11 mouse cellular contexts compared by ENCODE assay signal in genomic region chr4:40777116-40777515, GRCm38 (mm10). TPM values are rescaled to one million over a fixed set of nuclear protein-coding genes. Genes with fewer than 3 reads are reported as not detected.
A peak's percentile ranks its signal among the peaks of the same experiment; 100 is the strongest.
DNase-seq lines count a peak whose midpoint lies in the region; ATAC-seq and TF ChIP-seq lines count a peak whose summit lies in the region.
"Had no signal": no experiment of that assay in that cellular context is flagged by ENCODE, and none has a peak within 500 bp of the region (broad histone marks: within the 10 kb centered on the region; RNA-seq: fewer than 3 reads in every experiment).

No protein-coding gene starts in this region.

- H3K9me3 ChIP-seq in ES-E14 (ENCODE audit: control insufficient read depth, insufficient read depth, low read depth, low read length), result no peaks in the 10 kb centered on the region
- H3K9me3 ChIP-seq in embryonic facial prominence, embryonic 14.5 days (ENCODE audit: control insufficient read depth, low read length), result no peaks in the 10 kb centered on the region
- H3K9me3 ChIP-seq in hindbrain, embryonic 14.5 days (ENCODE audit: control insufficient read depth, low read length), result no peaks in the 10 kb centered on the region
- H3K9me3 ChIP-seq: heart, embryonic 10.5 days; neural tube, embryonic 13.5 days had no signal

- in situ Hi-C loops in ES-E14 (cut with MboI; ENCODE audit: low sequenced_read_pairs in 2 of 2, unreplicated experiment in 2 of 2), result loop anchor here in 1 of 2 experiments (5.0 kb wide), 1 partner anchor 120 kb away; no protein-coding TSS in a partner anchor

- no peak overlapping the region for H3K4me2 ChIP-seq in embryonic facial prominence, embryonic 14.5 days (ENCODE audit: low read depth, low read length)
- H3K4me2 ChIP-seq in hindbrain, embryonic 14.5 days (replicated peaks), result no peak overlapping the region
- H3K4me2 ChIP-seq: neural tube, embryonic 13.5 days had no signal

- H3K4me1 ChIP-seq in ES-E14 (ENCODE audit: control insufficient read depth in 2 of 2, insufficient read depth in 2 of 2, low read length in 2 of 2, poor library complexity in 1 of 2), result peaks cover 13 to 29% of the 10 kb centered on the region in 2 experiments
- H3K4me1 ChIP-seq in embryonic facial prominence, embryonic 14.5 days (ENCODE audit: control insufficient read depth, insufficient read depth, low read length), result peaks cover 29% of the 10 kb centered on the region
- H3K4me1 ChIP-seq in hindbrain, embryonic 14.5 days (replicated peaks; ENCODE audit: control insufficient read depth, insufficient read depth, low read length), result peaks cover 4% of the 10 kb centered on the region; the same call in 1 of the 2 replicates

- H3K36me3 ChIP-seq in ES-E14 (ENCODE audit: control insufficient read depth, insufficient read depth, low read length, poor library complexity, severe bottlenecking), result no peaks in the 10 kb centered on the region
- no peaks in the 10 kb centered on the region for H3K36me3 ChIP-seq in embryonic facial prominence, embryonic 14.5 days (ENCODE audit: control insufficient read depth, insufficient read depth, low read length)
- no peaks in the 10 kb centered on the region for H3K36me3 ChIP-seq in hindbrain, embryonic 14.5 days (replicated peaks; ENCODE audit: control insufficient read depth, insufficient read depth)
- H3K36me3 ChIP-seq: heart, embryonic 10.5 days; neural tube, embryonic 13.5 days had no signal

- intact Hi-C loops in left cerebral cortex, adult 2 months (cut with DNase I), result no loop called here

- H3K4me3 ChIP-seq in left cerebral cortex, adult 2 months, result no peak overlapping the region
- H3K4me3 ChIP-seq in ES-E14 (ENCODE audit: insufficient read depth in 1 of 2, low read depth in 1 of 2, low read length in 2 of 2, poor library complexity in 1 of 2, severe bottlenecking in 1 of 2), result no peak overlapping the region
- H3K4me3 ChIP-seq in embryonic facial prominence, embryonic 14.5 days (ENCODE audit: low read depth, low read length), result no peak overlapping the region
- H3K4me3 ChIP-seq in hindbrain, embryonic 14.5 days (replicated peaks; ENCODE audit: low read length), result no peak overlapping the region
- H3K4me3 ChIP-seq: heart, embryonic 10.5 days; neural tube, embryonic 13.5 days had no signal

- no peak for DNase-seq in left cerebral cortex, adult 2 months (ENCODE audit: extremely low spot score in 1 of 2, low spot score in 2 of 2)
- DNase-seq in left cerebral cortex, adult 8-10 months (ENCODE audit: low spot score in 2 of 2), result no peak
- peak; percentile 69 for DNase-seq in 416B (ENCODE audit: low read depth)
- no peak for DNase-seq in ES-E14 (ENCODE audit: low read depth, low spot score)
- DNase-seq in embryonic facial prominence, embryonic 14.5 days (ENCODE audit: low spot score), result peak; percentile 54
- DNase-seq in hindbrain, embryonic 14.5 days (ENCODE audit: low spot score), result no peak
- DNase-seq: cerebellum, adult 18-20 months; kidney, postnatal 14 days had no signal

- no peak for ATAC-seq in embryonic facial prominence, embryonic 14.5 days (ENCODE audit: low read depth)
- no peak for ATAC-seq in cerebellum, adult (ENCODE audit: insufficient number of reproducible peaks, low FRiP score, low TSS enrichment)
- no peak for ATAC-seq in hindbrain, embryonic 14.5 days (ENCODE audit: low FRiP score)

- H3K27me3 ChIP-seq in embryonic facial prominence, embryonic 14.5 days (replicated peaks; ENCODE audit: control insufficient read depth, insufficient read depth, low read length), result no peaks in the 10 kb centered on the region
- no peaks in the 10 kb centered on the region for H3K27me3 ChIP-seq in hindbrain, embryonic 14.5 days (ENCODE audit: control insufficient read depth, insufficient read depth, low read length)
- H3K27me3 ChIP-seq: neural tube, embryonic 13.5 days had no signal

- 22% methylated on average over 2 of the region's 2 CpGs for WGBS in embryonic facial prominence, embryonic 14.5 days
- 31% methylated on average over 2 of the region's 2 CpGs for WGBS in hindbrain, embryonic 14.5 days

- no peak for TF ChIP-seq CTCF in left cerebral cortex, adult 2 months (IDR thresholded peaks at IDR 0.05)

- H3K27ac ChIP-seq in left cerebral cortex, adult 2 months, result peak overlapping the region; percentile 32; the same call in 1 of the 2 replicates
- H3K27ac ChIP-seq in ES-E14 (ENCODE audit: insufficient read depth, low read depth, low read length, poor library complexity, severe bottlenecking), result peak overlapping the region; percentile 67
- 0 out of 2 replicates have a peak overlapping the region, but pooled peaks have one; percentile 13 for H3K27ac ChIP-seq in embryonic facial prominence, embryonic 14.5 days (replicated peaks; ENCODE audit: low read depth, low read length)
- H3K27ac ChIP-seq in hindbrain, embryonic 14.5 days, result no peak overlapping the region
- H3K27ac ChIP-seq: heart, embryonic 10.5 days; neural tube, embryonic 13.5 days had no signal

- H3K9ac ChIP-seq in ES-E14 (ENCODE audit: insufficient read depth, low read depth, low read length, poor library complexity, severe bottlenecking), result no peak overlapping the region; the same call in 1 of the 2 replicates
- no peak overlapping the region for H3K9ac ChIP-seq in embryonic facial prominence, embryonic 14.5 days (ENCODE audit: low read depth, low read length)
- H3K9ac ChIP-seq in hindbrain, embryonic 14.5 days, result no peak overlapping the region
- H3K9ac ChIP-seq: neural tube, embryonic 13.5 days had no signal

TF ChIP-seq in ES-E14, 5 proteins besides CTCF, POLR2A, EP300 and RAD21:
- TF ChIP-seq CHD2 (IDR thresholded peaks at IDR 0.05; ENCODE audit: low read depth, low read length) (no peak), ZC3H11A (IDR thresholded peaks at IDR 0.05; ENCODE audit: borderline replicate concordance, low read depth, low read length) (no peak), ZNF384 (IDR thresholded peaks at IDR 0.05; ENCODE audit: low read depth, low read length) (no peak), MAFK (IDR thresholded peaks at IDR 0.05; ENCODE audit: insufficient read depth, low read depth, low read length) (no peak), HCFC1 (IDR thresholded peaks at IDR 0.05; ENCODE audit: borderline replicate concordance, insufficient read depth, low read length) (no peak)
TF ChIP-seq in ES-E14: peak in this region for 0.

RNA-seq across cellular contexts. Expression of gene Smu1, which starts 19.4 kb away (rescaled TPM):
- total RNA-seq in left cerebral cortex, adult 2 months (2021), result 10 to 100 TPM; 47.3 to 53.0 TPM
- total RNA-seq in left cerebral cortex, adult 8-10 months (2022), result 10 to 100 TPM; 52.5 to 57.8 (median 55.1) TPM
- 106 and 125 TPM in 2 replicates for total RNA-seq in ES-E14 (2012; rRNA removed)
- polyA plus RNA-seq in embryonic facial prominence, embryonic 14.5 days (2014; fragmentation: Nextera tagmentation; extraction: Ambion mirVana), result 126 and 136 TPM in 2 replicates
- 120 and 122 TPM in 2 replicates for polyA plus RNA-seq in hindbrain, embryonic 14.5 days (2014; fragmentation: Nextera tagmentation; extraction: Ambion mirVana)

RNA-seq across cellular contexts. Expression of gene Dnaja1, which starts 55.2 kb away (rescaled TPM):
- 100 to 1,000 TPM; 282 to 289 TPM for total RNA-seq in left cerebral cortex, adult 2 months (2021)
- total RNA-seq in left cerebral cortex, adult 8-10 months (2022), result 100 to 1,000 TPM; 208 to 274 (median 248) TPM
- 92.8 and 139 TPM in 2 replicates for total RNA-seq in ES-E14 (2012; rRNA removed)
- polyA plus RNA-seq in embryonic facial prominence, embryonic 14.5 days (2014; fragmentation: Nextera tagmentation; extraction: Ambion mirVana), result 379 and 406 TPM in 2 replicates
- 635 and 648 TPM in 2 replicates for polyA plus RNA-seq in hindbrain, embryonic 14.5 days (2014; fragmentation: Nextera tagmentation; extraction: Ambion mirVana)

Comparison
In these comparisons a context has a peak if more than half of its experiments do, and no peak if none do; other contexts are left out.
1. DNase-seq: peak in 416B (single experiment) and embryonic facial prominence, embryonic 14.5 days (single experiment); none in left cerebral cortex, adult 2 months (0 of 2), left cerebral cortex, adult 8-10 months (0 of 2), ES-E14 (single experiment) and hindbrain, embryonic 14.5 days (single experiment).